Mouse (Mus musculus): ENCODE measurements around the gene Crlf3.

DNA sequence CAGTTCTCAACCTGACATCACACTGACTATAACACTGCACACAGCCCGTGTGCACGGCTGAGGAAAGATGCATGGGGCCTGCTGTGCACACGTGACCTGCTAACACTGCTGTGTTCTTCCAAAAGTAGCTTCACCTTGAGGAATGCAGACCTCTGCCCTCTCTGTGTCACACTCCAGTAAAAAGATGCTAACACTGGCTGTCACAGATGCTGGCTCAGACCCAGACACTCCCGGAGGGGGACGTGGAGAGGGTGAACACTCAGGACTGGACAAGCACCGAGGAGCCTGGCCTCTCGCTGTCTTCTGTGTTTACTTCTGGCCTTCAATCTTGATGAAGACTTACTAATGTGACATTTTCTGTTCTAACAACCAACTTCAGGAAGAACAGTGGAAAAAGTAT is 33.9 kb downstream of the Crlf3 start:
- TF ChIP-seq CTCF (IDR thresholded peaks at IDR 0.05; ENCODE audit: low read depth) (no peak), EP300 (optimal IDR thresholded peaks at IDR 0.05) (no peak)
